Mouse (Mus musculus): ENCODE results near the gene 2510039O18Rik. TPM values are rescaled to one million over a fixed set of nuclear protein-coding genes. Genes with fewer than 3 reads are reported as not detected.

The 2510039O18Rik gene
- polyA plus RNA-seq, 1 experiment from 2014 or later = 11.7 TPM

- Histone ChIP-seq H3K4me3 (ENCODE audit: low read length) (no peak overlapping the region), H3K36me3 (ENCODE audit: control insufficient read depth, insufficient read depth, low read length) (no peaks in the 10 kb centered on the region), H3K27ac (ENCODE audit: low read length) (no peak overlapping the region), H3K4me1 (replicated peaks; ENCODE audit: control insufficient read depth, insufficient read depth, low read length) (no peaks in the 10 kb centered on the region), H3K4me2 (ENCODE audit: low read depth, low read length) (no peak overlapping the region), H3K27me3 (ENCODE audit: control insufficient read depth, insufficient read depth, low read depth, low read length) (no peaks in the 10 kb centered on the region), H3K9ac (ENCODE audit: low read length) (no peak overlapping the region), H3K9me3 (ENCODE audit: control insufficient read depth, low read length) (no peaks in the 10 kb centered on the region)
- WGBS = 72% methylated on average over 2 of the region's 2 CpGs
- ATAC-seq (ENCODE audit: low read depth) = no peak
These were observed 28.1 kb downstream of the 2510039O18Rik start for GRCm38 (mm10) chr4:147968816-147969215.

GRCm38 (mm10) chr4:147969337-147969736 is 28.6 kb downstream of the 2510039O18Rik start:
- Histone ChIP-seq H3K4me1 (replicated peaks; ENCODE audit: control insufficient read depth, insufficient read depth, low read length) (no peaks in the 10 kb centered on the region), H3K36me3 (ENCODE audit: control insufficient read depth, insufficient read depth, low read length) (no peaks in the 10 kb centered on the region), H3K27ac (ENCODE audit: low read length) (no peak overlapping the region), H3K4me2 (ENCODE audit: low read depth, low read length) (no peak overlapping the region), H3K27me3 (ENCODE audit: control insufficient read depth, insufficient read depth, low read depth, low read length) (no peaks in the 10 kb centered on the region), H3K9me3 (ENCODE audit: control insufficient read depth, low read length) (no peaks in the 10 kb centered on the region), H3K4me3 (ENCODE audit: low read length) (no peak overlapping the region), H3K9ac (ENCODE audit: low read length) (no peak overlapping the region)
- ATAC-seq (ENCODE audit: low read depth) = no peak
- WGBS = 25% methylated on average over 9 of the region's 9 CpGs

- ATAC-seq (ENCODE audit: low read depth) = no peak
- Histone ChIP-seq H3K4me2 (ENCODE audit: low read depth, low read length) (no peak overlapping the region), H3K36me3 (ENCODE audit: control insufficient read depth, insufficient read depth, low read length) (no peaks in the 10 kb centered on the region), H3K4me3 (ENCODE audit: low read length) (no peak overlapping the region), H3K27ac (ENCODE audit: low read length) (no peak overlapping the region), H3K27me3 (ENCODE audit: control insufficient read depth, insufficient read depth, low read depth, low read length) (no peaks in the 10 kb centered on the region), H3K4me1 (replicated peaks; ENCODE audit: control insufficient read depth, insufficient read depth, low read length) (no peaks in the 10 kb centered on the region), H3K9me3 (ENCODE audit: control insufficient read depth, low read length) (no peaks in the 10 kb centered on the region), H3K9ac (ENCODE audit: low read length) (no peak overlapping the region)
- WGBS = 54% methylated on average over 3 of the region's 3 CpGs
These were observed 35.5 kb downstream of the 2510039O18Rik start for GRCm38 (mm10) chr4:147976237-147976636.

GRCm38 (mm10) chr4:147977726-147978125 is 37.0 kb downstream of the 2510039O18Rik start:
- no peaks in the 10 kb centered on the region for H3K36me3 ChIP-seq (ENCODE audit: control insufficient read depth, insufficient read depth, low read length)
- H3K4me2 ChIP-seq (ENCODE audit: low read depth, low read length) = no peak overlapping the region
- no peak overlapping the region for H3K27ac ChIP-seq (ENCODE audit: low read length)
- ATAC-seq (ENCODE audit: low read depth) = no peak
- no peak overlapping the region for H3K4me3 ChIP-seq (ENCODE audit: low read length)
- no peaks in the 10 kb centered on the region for H3K4me1 ChIP-seq (replicated peaks; ENCODE audit: control insufficient read depth, insufficient read depth, low read length)
- H3K9me3 ChIP-seq (ENCODE audit: control insufficient read depth, low read length) = no peaks in the 10 kb centered on the region
- H3K27me3 ChIP-seq (ENCODE audit: control insufficient read depth, insufficient read depth, low read depth, low read length) = no peaks in the 10 kb centered on the region
- WGBS = 74% methylated on average over 4 of the region's 4 CpGs
- no peak overlapping the region for H3K9ac ChIP-seq (ENCODE audit: low read length)

GRCm38 (mm10) chr4:147978391-147978790 is 37.7 kb downstream of the 2510039O18Rik start:
- H3K4me2 ChIP-seq (ENCODE audit: low read depth, low read length) = no peak overlapping the region
- ATAC-seq (ENCODE audit: low read depth) = no peak
- no peak overlapping the region for H3K4me3 ChIP-seq (ENCODE audit: low read length)
- no peaks in the 10 kb centered on the region for H3K27me3 ChIP-seq (ENCODE audit: control insufficient read depth, insufficient read depth, low read depth, low read length)
- H3K9ac ChIP-seq (ENCODE audit: low read length) = no peak overlapping the region
- no peaks in the 10 kb centered on the region for H3K4me1 ChIP-seq (replicated peaks; ENCODE audit: control insufficient read depth, insufficient read depth, low read length)
- 85% methylated on average over 6 of the region's 6 CpGs for WGBS
- H3K36me3 ChIP-seq (ENCODE audit: control insufficient read depth, insufficient read depth, low read length) = no peaks in the 10 kb centered on the region
- no peak overlapping the region for H3K27ac ChIP-seq (ENCODE audit: low read length)
- H3K9me3 ChIP-seq (ENCODE audit: control insufficient read depth, low read length) = no peaks in the 10 kb centered on the region

- 76% methylated on average over 7 of the region's 7 CpGs for WGBS
These were observed 38.8 kb downstream of the 2510039O18Rik start for GRCm38 (mm10) chr4:147979441-147979860.

GRCm38 (mm10) chr4:147985205-147986132 is 44.8 kb downstream of the 2510039O18Rik start, which contains the start of gene Nppb:
Gene Nppb (plus strand): TSS chr4:147985788.
- no peak within 1 kb of the TSS for H3K4me2 ChIP-seq (ENCODE audit: low read depth, low read length)
- 24% methylated on average over 20 of the region's 20 CpGs for WGBS
- no peaks in the 10 kb centered on the region for H3K36me3 ChIP-seq (ENCODE audit: control insufficient read depth, insufficient read depth, low read length)
- no peak within 1 kb of the TSS for H3K27ac ChIP-seq (ENCODE audit: low read length)
- H3K9me3 ChIP-seq (ENCODE audit: control insufficient read depth, low read length) = no peaks in the 10 kb centered on the region
- H3K9ac ChIP-seq (ENCODE audit: low read length) = no peak within 1 kb of the TSS
- no peaks in the 10 kb centered on the region for H3K27me3 ChIP-seq (ENCODE audit: control insufficient read depth, insufficient read depth, low read depth, low read length)
- H3K4me3 ChIP-seq (ENCODE audit: low read length) = no peak within 1 kb of the TSS
- H3K4me1 ChIP-seq (replicated peaks; ENCODE audit: control insufficient read depth, insufficient read depth, low read length) = no peaks in the 10 kb centered on the region
- no peak for ATAC-seq (ENCODE audit: low read depth)

More at GRCm38 (mm10) chr4:147979441-147979860, 38.8 kb downstream of the 2510039O18Rik start:
- ATAC-seq (ENCODE audit: low read depth) = no peak
- Histone ChIP-seq H3K4me1 (replicated peaks; ENCODE audit: control insufficient read depth, insufficient read depth, low read length) (no peaks in the 10 kb centered on the region), H3K9me3 (ENCODE audit: control insufficient read depth, low read length) (no peaks in the 10 kb centered on the region), H3K4me3 (ENCODE audit: low read length) (no peak overlapping the region), H3K9ac (ENCODE audit: low read length) (no peak overlapping the region), H3K4me2 (ENCODE audit: low read depth, low read length) (no peak overlapping the region), H3K27me3 (ENCODE audit: control insufficient read depth, insufficient read depth, low read depth, low read length) (no peaks in the 10 kb centered on the region), H3K27ac (ENCODE audit: low read length) (no peak overlapping the region), H3K36me3 (ENCODE audit: control insufficient read depth, insufficient read depth, low read length) (no peaks in the 10 kb centered on the region)

GRCm38 (mm10) chr4:147993571-147994095 is 52.9 kb downstream of the 2510039O18Rik start:
- Histone ChIP-seq H3K9me3 (ENCODE audit: control insufficient read depth, low read length) (no peaks in the 10 kb centered on the region), H3K9ac (ENCODE audit: low read length) (no peak overlapping the region), H3K36me3 (ENCODE audit: control insufficient read depth, insufficient read depth, low read length) (no peaks in the 10 kb centered on the region), H3K4me2 (ENCODE audit: low read depth, low read length) (no peak overlapping the region), H3K27ac (ENCODE audit: low read length) (no peak overlapping the region), H3K4me1 (replicated peaks; ENCODE audit: control insufficient read depth, insufficient read depth, low read length) (no peaks in the 10 kb centered on the region), H3K27me3 (ENCODE audit: control insufficient read depth, insufficient read depth, low read depth, low read length) (no peaks in the 10 kb centered on the region), H3K4me3 (ENCODE audit: low read length) (no peak overlapping the region)
- WGBS = 58% methylated on average over 7 of the region's 7 CpGs
- ATAC-seq (ENCODE audit: low read depth) = no peak

GRCm38 (mm10) chr4:147995311-147995710 is 54.6 kb downstream of the 2510039O18Rik start:
- H3K4me3 ChIP-seq (ENCODE audit: low read length) = no peak overlapping the region
- ATAC-seq (ENCODE audit: low read depth) = no peak
- no peak overlapping the region for H3K4me2 ChIP-seq (ENCODE audit: low read depth, low read length)
- H3K36me3 ChIP-seq (ENCODE audit: control insufficient read depth, insufficient read depth, low read length) = no peaks in the 10 kb centered on the region
- no peaks in the 10 kb centered on the region for H3K27me3 ChIP-seq (ENCODE audit: control insufficient read depth, insufficient read depth, low read depth, low read length)
- H3K9ac ChIP-seq (ENCODE audit: low read length) = no peak overlapping the region
- H3K27ac ChIP-seq (ENCODE audit: low read length) = no peak overlapping the region
- H3K9me3 ChIP-seq (ENCODE audit: control insufficient read depth, low read length) = no peaks in the 10 kb centered on the region
- no peaks in the 10 kb centered on the region for H3K4me1 ChIP-seq (replicated peaks; ENCODE audit: control insufficient read depth, insufficient read depth, low read length)
- 72% methylated on average over 3 of the region's 3 CpGs for WGBS
